ENCODE assay signal across 8 mouse cellular contexts in the genomic region with DNA sequence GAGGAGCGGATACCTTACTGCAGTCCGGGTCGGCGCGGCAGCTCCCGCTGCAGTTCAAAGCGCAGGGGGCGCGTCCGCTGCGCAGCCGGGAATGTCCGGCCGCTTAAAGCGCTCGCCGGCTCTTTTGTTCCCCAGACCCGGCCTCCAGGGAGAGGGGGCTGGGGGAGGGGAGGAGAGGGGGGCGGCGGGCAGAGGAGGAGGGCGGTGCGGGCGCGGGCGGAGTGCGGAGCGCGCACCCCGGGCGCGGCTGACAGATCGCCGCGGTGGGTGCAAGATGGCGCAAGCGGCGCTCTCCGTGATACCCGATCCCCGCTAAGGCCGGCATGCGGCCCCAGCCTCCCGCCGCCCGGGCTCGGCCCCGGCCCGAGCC. TPM values are rescaled to one million over a fixed set of nuclear protein-coding genes. Genes with fewer than 3 reads are reported as not detected.
A peak's percentile ranks its signal among the peaks of the same experiment; 100 is the strongest.
DNase-seq lines count a peak whose midpoint lies in the region; ATAC-seq and TF ChIP-seq lines count a peak whose summit lies in the region.

A gene (plus strand): TSS at position 254 of the 370 bp plus-strand sequence.

- ATAC-seq in heart, embryonic 16.5 days (replicated peaks; ENCODE audit: extremely low read depth, insufficient read depth, low FRiP score) = peak; percentile 59
- ATAC-seq in limb, embryonic 13.5 days (ENCODE audit: low FRiP score, low read depth) = peak; percentile 70
- ATAC-seq in midbrain, postnatal 0 days (ENCODE audit: low FRiP score) = peak; percentile 80

- no peaks in the 10 kb centered on the region for H3K36me3 ChIP-seq in heart, embryonic 16.5 days (ENCODE audit: control insufficient read depth, insufficient read depth)
- H3K36me3 ChIP-seq in limb, embryonic 13.5 days = no peaks in the 10 kb centered on the region
- H3K36me3 ChIP-seq in midbrain, postnatal 0 days (ENCODE audit: insufficient read depth, low read length) = peaks cover 7% of the 10 kb centered on the region

- peak; percentile 25 to 26 for DNase-seq in cerebellum, postnatal 36 days
- DNase-seq in cerebellum, adult 11 months = no peak
- peak; percentile 9 for DNase-seq in thymus, postnatal 14 days
- no peak for DNase-seq in thymus, postnatal 4 days
- peak; percentile 69 for DNase-seq in midbrain, postnatal 0 days (ENCODE audit: low spot score)
- no peak for DNase-seq in spleen, postnatal 14 days (ENCODE audit: low spot score in 2 of 2)

- peaks cover 5% of the 10 kb centered on the region for H3K4me1 ChIP-seq in heart, embryonic 16.5 days (ENCODE audit: control insufficient read depth, insufficient read depth, low read length)
- H3K4me1 ChIP-seq in limb, embryonic 13.5 days = peaks cover 17% of the 10 kb centered on the region
- H3K4me1 ChIP-seq in midbrain, postnatal 0 days (ENCODE audit: insufficient read depth, low read length) = 0 out of 2 replicates have a peak, but pooled peaks cover 4% of the 10 kb centered on the region

- no peak within 1 kb of the TSS for H3K27ac ChIP-seq in heart, embryonic 16.5 days (ENCODE audit: low read length)
- H3K27ac ChIP-seq in limb, embryonic 13.5 days = peak within 1 kb of the TSS; percentile 67
- H3K27ac ChIP-seq in midbrain, postnatal 0 days (ENCODE audit: low read depth, low read length) = peak within 1 kb of the TSS; percentile 77

- H3K9ac ChIP-seq in heart, embryonic 16.5 days (ENCODE audit: low read length) = peak within 1 kb of the TSS; percentile 81
- H3K9ac ChIP-seq in limb, embryonic 13.5 days = peak within 1 kb of the TSS; percentile 80
- H3K9ac ChIP-seq in midbrain, postnatal 0 days (replicated peaks; ENCODE audit: low read length, poor library complexity, severe bottlenecking) = peak within 1 kb of the TSS; percentile 92

- peak within 1 kb of the TSS; percentile 100 for H3K4me2 ChIP-seq in heart, embryonic 16.5 days (ENCODE audit: low read depth, low read length)
- H3K4me2 ChIP-seq in limb, embryonic 13.5 days (replicated peaks) = peak within 1 kb of the TSS; percentile 98
- peak within 1 kb of the TSS; percentile 97 for H3K4me2 ChIP-seq in midbrain, postnatal 0 days (ENCODE audit: low read depth, low read length, poor library complexity, severe bottlenecking)

- H3K9me3 ChIP-seq in heart, embryonic 16.5 days (replicated peaks; ENCODE audit: control insufficient read depth, low read length) = no peaks in the 10 kb centered on the region
- no peaks in the 10 kb centered on the region for H3K9me3 ChIP-seq in limb, embryonic 13.5 days
- H3K9me3 ChIP-seq in midbrain, postnatal 0 days (ENCODE audit: low read length) = no peaks in the 10 kb centered on the region

- WGBS in heart, embryonic 16.5 days = under 1% methylated on average over 42 of the region's 48 CpGs
- WGBS in limb, embryonic 13.5 days = 1% methylated on average over 29 of the region's 48 CpGs
- under 1% methylated on average over 24 of the region's 48 CpGs for WGBS in midbrain, postnatal 0 days

- TF ChIP-seq CTCF in midbrain, postnatal 0 days (IDR thresholded peaks at IDR 0.05) = no peak

- H3K27me3 ChIP-seq in heart, embryonic 16.5 days (ENCODE audit: control insufficient read depth, insufficient read depth, low read length) = peaks cover 20% of the 10 kb centered on the region
- peaks cover 65% of the 10 kb centered on the region for H3K27me3 ChIP-seq in limb, embryonic 13.5 days
- no peaks in the 10 kb centered on the region for H3K27me3 ChIP-seq in midbrain, postnatal 0 days (ENCODE audit: insufficient read depth, low read length)

- H3K4me3 ChIP-seq in heart, embryonic 16.5 days (ENCODE audit: low read length) = peak within 1 kb of the TSS; percentile 74
- peak within 1 kb of the TSS; percentile 75 for H3K4me3 ChIP-seq in limb, embryonic 13.5 days
- H3K4me3 ChIP-seq in midbrain, postnatal 0 days (ENCODE audit: low read depth, low read length) = peak within 1 kb of the TSS; percentile 90

RNA-seq across cellular contexts. Expression of the gene that starts here (rescaled TPM):
- 0.17 and 0.30 TPM in 2 replicates for polyA plus RNA-seq in heart, embryonic 16.5 days (2015; fragmentation: Nextera tagmentation; extraction: Ambion mirVana)
- 1.2 and 2.1 TPM in 2 replicates for polyA plus RNA-seq in limb, embryonic 13.5 days (2015; fragmentation: Nextera tagmentation; extraction: Ambion mirVana)
- total RNA-seq in midbrain, postnatal 0 days (2014; rRNA removed) = 5.3 and 7.7 TPM in 2 replicates
- 6.4 and 6.6 TPM in 2 replicates for polyA plus RNA-seq in midbrain, postnatal 0 days (2015; fragmentation: Nextera tagmentation; extraction: Ambion mirVana)

Comparison
In these comparisons a context has a peak if more than half of its experiments do, and no peak if none do; other contexts are left out.
1. DNase-seq: peak in cerebellum, postnatal 36 days (2 of 2), thymus, postnatal 14 days (single experiment) and midbrain, postnatal 0 days (single experiment); none in cerebellum, adult 11 months (single experiment), thymus, postnatal 4 days (single experiment) and spleen, postnatal 14 days (0 of 2).
2. Peak in ATAC-seq, H3K4me3 ChIP-seq, H3K9ac ChIP-seq and H3K4me2 ChIP-seq in heart, embryonic 16.5 days; RNA of the gene not detected or under 1 TPM.
3. Peak in every context shown above with its lines, with median percentiles within 50 percentile points of each other: ATAC-seq, H3K4me2 ChIP-seq, H3K4me3 ChIP-seq and H3K9ac ChIP-seq.